Mouse (Mus musculus) testis, adult 2 months (tissue): ENCODE results near the gene Hebp1. TPM values are rescaled to one million over a fixed set of nuclear protein-coding genes. Genes with fewer than 3 reads are reported as not detected.

Experiments
- H3K27ac ChIP-seq: fragments of 200-500 bp; 2 replicates; pipeline ENCODE4 v1.5.1; 2012; ENCODE audit warnings: low read depth, low read length; ENCODE audit not compliant: control insufficient read depth, insufficient read depth
- H3K27me3 ChIP-seq: fragments of 200-500 bp; 2 replicates; pipeline ENCODE4 v1.6.1; 2012; ENCODE audit warnings: mild to moderate bottlenecking, low read length, moderate library complexity; ENCODE audit not compliant: control insufficient read depth, insufficient read depth
- H3K36me3 ChIP-seq: fragments of 200-500 bp; 2 replicates; pipeline ENCODE4 v1.6.1; 2012; ENCODE audit warnings: mild to moderate bottlenecking, low read length; ENCODE audit not compliant: control insufficient read depth, insufficient read depth
- H3K4me1 ChIP-seq: fragments of 200-500 bp; 2 replicates; pipeline ENCODE4 v1.6.1; 2012; ENCODE audit warnings: low read length; ENCODE audit not compliant: control insufficient read depth, insufficient read depth
- H3K4me3 ChIP-seq: fragments of 200-500 bp; 2 replicates; pipeline ENCODE4 v1.5.1; 2012; ENCODE audit warnings: low read depth, mild to moderate bottlenecking, low read length, moderate library complexity, mixed read lengths; ENCODE audit not compliant: control insufficient read depth
- CTCF ChIP-seq: fragments of 200-500 bp; IDR thresholded peaks from 2 replicates; pipeline ENCODE4 v1.5.1; 2012; ENCODE audit warnings: low read depth, mild to moderate bottlenecking, inconsistent platforms, low read length, moderate library complexity; ENCODE audit not compliant: control insufficient read depth, insufficient read depth, insufficient replicate concordance
- POLR2A ChIP-seq: fragments of 200-500 bp; IDR thresholded peaks from 2 replicates; pipeline ENCODE4 v1.6.1; 2012; ENCODE audit warnings: low read depth, mild to moderate bottlenecking, inconsistent platforms, low read length, moderate library complexity; ENCODE audit not compliant: control insufficient read depth
- polyA plus RNA-seq: library from polyadenylated mRNA; depleted of rRNA; stranded (reverse); fragments of >200 nt; gene quantifications from 2 replicates; pipeline ENCODE4 v1.2.3, GENCODE M21; 2012

Hebp1 gene
- polyA plus RNA-seq, 1 experiment: 4.9 TPM

GRCm38 (mm10) chr6:135161356-135161755, 36.5 kb downstream of the Hebp1 start:
- no peak overlapping the region for H3K4me3 ChIP-seq
- no peak for TF ChIP-seq POLR2A
- TF ChIP-seq CTCF: no peak

GRCm38 (mm10) chr6:135158509-135158908, 39.3 kb downstream of the Hebp1 start:
- Histone ChIP-seq H3K4me1 (no peaks in the 10 kb centered on the region), H3K27me3 (no peaks in the 10 kb centered on the region)
- no peak for TF ChIP-seq CTCF
- TF ChIP-seq POLR2A: no peak

More at GRCm38 (mm10) chr6:135161356-135161755, 36.5 kb downstream of the Hebp1 start:
- no peaks in the 10 kb centered on the region for H3K27me3 ChIP-seq
- no peak overlapping the region for H3K27ac ChIP-seq
- no peaks in the 10 kb centered on the region for H3K4me1 ChIP-seq
- no peaks in the 10 kb centered on the region for H3K36me3 ChIP-seq

GRCm38 (mm10) chr6:135157496-135157895, 40.3 kb downstream of the Hebp1 start:
- no peak overlapping the region for H3K4me3 ChIP-seq
- no peaks in the 10 kb centered on the region for H3K27me3 ChIP-seq
- H3K4me1 ChIP-seq: no peaks in the 10 kb centered on the region
- H3K27ac ChIP-seq: no peak overlapping the region
- H3K36me3 ChIP-seq: no peaks in the 10 kb centered on the region
- TF ChIP-seq CTCF: no peak
- TF ChIP-seq POLR2A: no peak

More at GRCm38 (mm10) chr6:135158509-135158908, 39.3 kb downstream of the Hebp1 start:
- H3K4me3 ChIP-seq: no peak overlapping the region
- no peak overlapping the region for H3K27ac ChIP-seq
- H3K36me3 ChIP-seq: no peaks in the 10 kb centered on the region

DNA sequence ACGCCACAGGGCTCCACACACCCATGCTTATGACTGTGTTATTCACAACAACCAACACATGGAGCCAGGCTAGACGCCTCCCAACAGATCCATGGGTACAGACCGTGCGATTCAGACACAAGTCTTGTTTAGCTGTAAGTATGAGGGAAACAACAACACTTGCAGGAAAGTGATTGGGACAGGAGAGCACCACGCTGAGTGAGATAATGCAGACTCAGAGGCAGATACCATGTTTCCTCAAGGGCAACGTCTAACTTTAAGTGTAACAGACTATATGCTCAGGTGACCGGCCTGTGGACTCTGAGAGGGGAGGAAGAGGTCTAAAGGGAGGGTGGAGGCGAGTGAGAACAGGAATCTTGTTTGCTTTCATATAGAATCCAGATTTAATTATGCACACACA, 41.2 kb downstream of the Hebp1 start:
- H3K27me3 ChIP-seq: no peaks in the 10 kb centered on the region
- no peaks in the 10 kb centered on the region for H3K36me3 ChIP-seq
- no peak overlapping the region for H3K4me3 ChIP-seq
- H3K4me1 ChIP-seq: no peaks in the 10 kb centered on the region
- TF ChIP-seq CTCF (no peak), POLR2A (no peak)
- H3K27ac ChIP-seq: no peak overlapping the region

DNA sequence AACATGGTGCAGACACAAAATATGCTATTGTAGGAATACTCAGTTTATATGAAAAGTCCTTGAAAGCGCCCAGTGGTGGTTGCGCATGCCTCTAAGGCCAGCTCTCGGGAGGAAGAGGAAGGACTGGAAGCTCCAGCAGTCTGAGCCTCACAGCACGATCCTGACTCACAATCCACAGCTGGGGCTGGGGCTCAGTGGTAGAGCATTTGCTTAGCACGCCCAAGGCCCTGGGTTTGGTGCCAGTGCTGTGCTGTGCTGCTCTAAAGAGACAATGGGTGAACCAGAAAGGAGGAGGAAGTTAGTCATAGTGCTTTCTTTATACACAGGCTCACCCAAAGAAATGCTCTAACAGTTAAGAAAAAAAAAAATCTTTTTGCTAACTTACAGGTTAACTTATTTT, 44.1 kb downstream of the Hebp1 start:
- H3K36me3 ChIP-seq: no peaks in the 10 kb centered on the region
- no peaks in the 10 kb centered on the region for H3K27me3 ChIP-seq
- H3K4me1 ChIP-seq: no peaks in the 10 kb centered on the region
- no peak overlapping the region for H3K27ac ChIP-seq
- TF ChIP-seq POLR2A: no peak
- no peak overlapping the region for H3K4me3 ChIP-seq

DNA sequence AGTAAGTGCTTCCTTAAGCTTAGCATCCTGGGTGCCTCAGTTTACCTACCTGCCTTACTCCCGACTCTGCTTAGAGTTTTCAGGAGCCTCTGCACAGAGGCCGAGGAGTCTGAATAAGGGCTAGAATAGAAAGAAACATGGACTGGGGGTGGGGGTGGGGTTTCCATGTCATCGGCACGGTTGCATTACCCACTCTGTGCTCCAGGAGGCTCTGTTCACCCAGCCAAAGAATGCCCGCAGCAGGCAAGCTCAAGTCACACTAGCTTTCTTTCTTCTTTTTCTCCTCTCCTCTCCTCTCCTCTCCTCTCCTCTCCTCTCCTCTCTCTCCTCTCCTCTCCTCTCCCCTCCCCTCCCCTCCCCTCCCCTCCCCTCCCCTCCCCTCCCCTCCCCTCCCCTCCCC, 47.5 kb downstream of the Hebp1 start:
- H3K4me3 ChIP-seq: no peak overlapping the region
- H3K27ac ChIP-seq: no peak overlapping the region
- no peak for TF ChIP-seq POLR2A
- peak; percentile 55; the same call in 1 of the 2 replicates for TF ChIP-seq CTCF
- no peaks in the 10 kb centered on the region for H3K4me1 ChIP-seq
- no peaks in the 10 kb centered on the region for H3K36me3 ChIP-seq
- H3K27me3 ChIP-seq: no peaks in the 10 kb centered on the region

DNA sequence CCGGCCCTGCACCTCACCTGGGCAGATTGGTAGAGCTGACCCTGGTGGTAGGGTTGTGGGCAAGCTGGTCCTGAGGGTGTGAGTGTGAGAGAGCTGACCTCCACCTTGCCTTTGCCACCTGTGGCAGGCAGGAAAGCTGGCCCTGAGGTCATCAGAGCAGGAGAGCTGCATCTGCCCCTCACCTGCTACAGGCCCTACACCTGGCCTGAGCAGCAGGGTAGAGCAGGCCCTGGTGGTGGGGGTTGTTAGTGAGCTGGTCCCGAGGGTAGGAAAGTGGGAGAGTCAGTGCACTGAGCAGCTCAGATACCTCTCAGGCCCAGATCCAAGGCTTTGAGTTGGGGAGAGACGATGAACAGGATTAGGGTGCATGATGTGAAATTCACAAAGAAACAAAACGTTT, 48.1 kb downstream of the Hebp1 start:
- no peaks in the 10 kb centered on the region for H3K4me1 ChIP-seq
- H3K27ac ChIP-seq: no peak overlapping the region
- TF ChIP-seq POLR2A: no peak
- TF ChIP-seq CTCF: no peak
- no peak overlapping the region for H3K4me3 ChIP-seq
- H3K27me3 ChIP-seq: no peaks in the 10 kb centered on the region
- no peaks in the 10 kb centered on the region for H3K36me3 ChIP-seq

DNA sequence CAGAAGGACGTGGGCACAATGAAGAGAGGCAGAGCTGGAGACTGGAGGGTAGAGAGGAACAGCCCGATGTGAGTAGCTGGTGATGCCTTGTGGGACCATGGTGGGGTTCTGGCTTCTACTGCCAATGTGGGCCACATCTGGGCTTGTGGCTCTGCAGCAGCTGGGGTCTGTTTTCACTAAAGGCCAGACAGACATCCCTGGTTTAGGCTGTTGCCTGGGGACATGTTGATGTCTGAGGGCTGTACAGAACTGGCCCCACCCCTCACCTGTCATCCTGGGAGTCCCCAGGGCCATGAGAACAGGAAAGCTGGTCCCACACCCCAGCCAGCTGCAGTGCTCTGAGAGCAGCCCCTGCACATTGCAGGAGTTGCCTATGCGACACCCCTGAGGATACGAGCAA, 48.6 kb downstream of the Hebp1 start:
- TF ChIP-seq CTCF (no peak), POLR2A (no peak)
- Histone ChIP-seq H3K4me1 (no peaks in the 10 kb centered on the region), H3K27me3 (no peaks in the 10 kb centered on the region), H3K27ac (no peak overlapping the region), H3K36me3 (no peaks in the 10 kb centered on the region), H3K4me3 (no peak overlapping the region)
